Mouse (Mus musculus) lung, adult 2 months (tissue): ENCODE results near the gene Ltbp4.

ENCODE experiments used
- CTCF ChIP-seq: fragments of 200-500 bp; IDR thresholded peaks from 2 replicates; pipeline ENCODE4 v1.5.1; 2011; ENCODE audit warnings: mild to moderate bottlenecking, low read length, control low read depth; ENCODE audit not compliant: insufficient read depth
- POLR2A ChIP-seq: fragments of 200-500 bp; IDR thresholded peaks from 2 replicates; pipeline ENCODE4 v1.6.1; 2011; ENCODE audit warnings: low read depth, mild to moderate bottlenecking, control low read depth, low read length, borderline replicate concordance; ENCODE audit errors: extremely low read depth

- TF ChIP-seq CTCF (no peak), POLR2A (no peak)
These were observed 7.5 kb downstream of the Ltbp4 start for GRCm38 (mm10) chr7:27329981-27330380.
